Mouse (Mus musculus): ENCODE data around the gene Col8a2. TPM values are rescaled to one million over a fixed set of nuclear protein-coding genes. Genes with fewer than 3 reads are reported as not detected.
A peak's percentile ranks its signal among the peaks of the same experiment; 100 is the strongest.

Gene Col8a2
- 7.7 and 40.4 TPM in 2 replicates for polyA plus RNA-seq (2011; ENCODE audit: insufficient read length, low read depth, missing spikeins)

DNA sequence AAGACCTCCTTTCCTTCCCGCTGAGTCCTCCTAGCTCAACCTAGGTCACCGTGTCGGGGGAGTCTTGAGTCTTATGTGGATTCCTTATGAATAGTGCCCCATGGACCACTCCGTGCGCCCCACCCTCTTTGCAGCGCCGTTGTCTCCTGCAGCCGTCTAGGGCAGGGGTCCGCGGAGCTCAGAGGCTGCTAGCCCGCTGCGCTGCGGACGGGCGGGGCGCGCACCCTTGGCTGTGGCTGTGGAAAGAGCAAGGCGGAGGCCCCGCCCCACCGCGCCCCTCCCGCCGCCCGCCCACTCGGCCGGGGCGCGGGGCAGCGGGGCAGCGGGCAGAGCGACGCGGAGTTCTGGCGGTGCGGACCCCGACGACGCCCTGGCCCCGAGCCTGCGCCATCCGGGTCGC, at the start of gene Col8a2:
Col8a2 (plus strand) TSS at position 302 of the 400 bp plus-strand sequence.
- Histone ChIP-seq H3K4me1 (ENCODE audit: control insufficient read depth, insufficient read depth, low read length) (no peaks in the 10 kb centered on the region), H3K27ac (ENCODE audit: insufficient read depth, low read length) (no peak within 1 kb of the TSS), H3K4me3 (ENCODE audit: insufficient read depth, low read length) (peak within 1 kb of the TSS; percentile 40)
- TF ChIP-seq POLR2A (IDR thresholded peaks at IDR 0.05; ENCODE audit: low read depth, low read length), result no peak

DNA sequence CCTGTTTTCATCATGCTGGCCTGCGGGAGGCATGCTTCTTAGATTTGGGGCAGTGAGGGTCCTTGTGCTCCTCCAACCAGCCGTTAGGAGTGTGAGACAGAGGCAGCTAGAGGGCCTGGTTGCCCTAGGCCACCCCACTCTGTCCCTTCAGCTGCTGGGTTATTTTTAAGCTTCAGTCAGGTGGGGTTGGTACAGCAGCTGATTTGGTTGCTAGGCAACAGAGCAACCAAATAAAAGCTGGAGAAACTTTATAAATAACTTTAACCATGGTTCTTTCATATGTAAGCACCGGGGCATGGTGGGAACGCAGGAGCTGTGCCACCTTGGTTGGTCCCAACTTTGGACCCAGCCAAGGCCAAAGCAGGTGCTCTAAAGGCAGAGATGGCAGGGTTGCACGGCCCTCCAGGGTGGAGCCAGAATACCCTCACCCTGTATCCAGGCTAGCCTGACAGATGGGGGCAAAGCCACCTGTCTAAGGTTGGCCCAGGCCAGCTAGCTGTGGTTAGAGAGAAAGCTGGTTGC, 48.8 kb upstream of the Col8a2 start:
- Histone ChIP-seq H3K4me3 (ENCODE audit: insufficient read depth, low read length) (no peak overlapping the region), H3K4me1 (ENCODE audit: control insufficient read depth, insufficient read depth, low read length) (peaks cover 6% of the 10 kb centered on the region; the same call in 1 of the 2 replicates), H3K27ac (ENCODE audit: insufficient read depth, low read length) (no peak overlapping the region)
- no peak for TF ChIP-seq CTCF (IDR thresholded peaks at IDR 0.05; ENCODE audit: borderline replicate concordance, insufficient read depth, low read length)
- no peak for TF ChIP-seq POLR2A (IDR thresholded peaks at IDR 0.05; ENCODE audit: low read depth, low read length)

DNA sequence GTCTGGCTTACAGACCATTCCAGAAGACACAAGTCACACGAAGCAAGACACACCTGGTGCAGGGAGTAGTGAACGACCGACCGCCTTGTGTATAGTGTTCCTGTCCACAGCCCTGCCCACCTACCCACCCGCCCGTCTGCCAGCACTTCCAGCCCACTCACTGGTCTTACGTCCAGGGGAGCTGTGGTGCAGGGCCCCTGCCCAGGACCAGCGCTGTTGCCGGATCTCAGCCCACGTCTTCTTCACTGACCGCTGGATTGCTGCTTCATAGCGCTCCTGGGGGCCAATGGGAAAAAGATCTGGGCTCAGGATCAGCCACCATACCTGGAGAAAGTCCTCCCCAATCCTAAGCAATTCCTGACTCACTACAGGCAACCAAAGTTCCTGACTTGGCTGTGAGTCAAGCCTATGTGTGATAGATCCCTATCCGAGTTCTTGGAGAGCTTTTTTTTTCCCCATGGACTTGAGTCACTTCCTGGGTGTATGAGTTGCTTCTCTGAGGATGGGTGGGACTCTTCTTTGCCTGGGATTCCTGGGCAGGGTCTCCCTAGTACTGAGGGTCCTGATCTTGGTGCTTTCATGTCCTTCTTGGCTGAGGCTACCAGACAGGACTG, 46.6 kb upstream of the Col8a2 start:
- peaks cover 6% of the 10 kb centered on the region; the same call in 1 of the 2 replicates for H3K4me1 ChIP-seq (ENCODE audit: control insufficient read depth, insufficient read depth, low read length)
- peak overlapping the region; percentile 16; the same call in 1 of the 2 replicates for H3K27ac ChIP-seq (ENCODE audit: insufficient read depth, low read length)
- TF ChIP-seq POLR2A (IDR thresholded peaks at IDR 0.05; ENCODE audit: low read depth, low read length), result no peak
- TF ChIP-seq CTCF (IDR thresholded peaks at IDR 0.05; ENCODE audit: borderline replicate concordance, insufficient read depth, low read length), result no peak
- H3K4me3 ChIP-seq (ENCODE audit: insufficient read depth, low read length), result no peak overlapping the region

DNA sequence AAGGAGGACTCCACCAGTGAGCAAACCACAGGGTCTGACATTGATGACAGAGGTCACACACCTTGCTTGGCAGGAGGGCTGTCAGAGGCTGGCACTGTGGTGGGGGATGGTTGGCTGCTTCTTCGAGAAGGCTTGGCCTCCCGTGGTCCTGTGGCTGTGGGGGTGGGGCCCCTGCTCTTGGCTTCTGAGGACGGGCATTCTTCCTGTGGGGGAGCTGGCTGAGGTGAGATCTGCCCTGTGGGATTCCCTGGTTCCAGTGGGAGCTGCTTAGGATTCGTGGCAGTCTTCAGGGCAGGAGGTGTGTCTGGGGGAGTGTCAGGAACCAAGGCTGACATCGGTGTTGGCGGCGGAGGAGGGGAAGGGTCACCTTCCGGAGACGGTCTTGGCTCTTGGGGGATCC, 44.6 kb upstream of the Col8a2 start:
- Histone ChIP-seq H3K4me3 (ENCODE audit: insufficient read depth, low read length) (no peak overlapping the region), H3K27ac (ENCODE audit: insufficient read depth, low read length) (no peak overlapping the region), H3K4me1 (ENCODE audit: control insufficient read depth, insufficient read depth, low read length) (peaks cover 6% of the 10 kb centered on the region; the same call in 1 of the 2 replicates)
- no peak for TF ChIP-seq POLR2A (IDR thresholded peaks at IDR 0.05; ENCODE audit: low read depth, low read length)
- TF ChIP-seq CTCF (IDR thresholded peaks at IDR 0.05; ENCODE audit: borderline replicate concordance, insufficient read depth, low read length), result no peak

DNA sequence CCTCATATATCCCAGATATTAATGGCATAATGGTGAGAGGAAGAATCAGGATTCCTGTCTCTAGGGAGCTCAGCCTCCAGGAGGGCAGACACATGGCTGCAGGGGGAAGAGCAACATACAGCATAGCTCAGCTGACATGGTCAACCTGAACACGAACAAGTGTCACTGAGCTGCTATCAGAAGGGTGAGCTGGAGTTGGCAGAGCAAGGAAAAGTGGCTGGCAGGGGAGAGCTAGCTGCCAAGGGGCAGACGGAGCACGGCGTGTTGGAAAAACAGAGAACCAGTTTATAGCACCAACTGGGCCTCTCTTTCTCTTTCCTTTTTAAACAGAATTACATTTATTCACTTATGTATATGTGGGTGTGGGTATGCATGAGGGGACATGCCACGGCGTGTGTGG, 44.1 kb upstream of the Col8a2 start:
- H3K27ac ChIP-seq (ENCODE audit: insufficient read depth, low read length), result no peak overlapping the region
- H3K4me3 ChIP-seq (ENCODE audit: insufficient read depth, low read length), result no peak overlapping the region
- no peak for TF ChIP-seq CTCF (IDR thresholded peaks at IDR 0.05; ENCODE audit: borderline replicate concordance, insufficient read depth, low read length)
- no peak for TF ChIP-seq POLR2A (IDR thresholded peaks at IDR 0.05; ENCODE audit: low read depth, low read length)
- H3K4me1 ChIP-seq (ENCODE audit: control insufficient read depth, insufficient read depth, low read length), result peaks cover 7% of the 10 kb centered on the region; the same call in 1 of the 2 replicates

DNA sequence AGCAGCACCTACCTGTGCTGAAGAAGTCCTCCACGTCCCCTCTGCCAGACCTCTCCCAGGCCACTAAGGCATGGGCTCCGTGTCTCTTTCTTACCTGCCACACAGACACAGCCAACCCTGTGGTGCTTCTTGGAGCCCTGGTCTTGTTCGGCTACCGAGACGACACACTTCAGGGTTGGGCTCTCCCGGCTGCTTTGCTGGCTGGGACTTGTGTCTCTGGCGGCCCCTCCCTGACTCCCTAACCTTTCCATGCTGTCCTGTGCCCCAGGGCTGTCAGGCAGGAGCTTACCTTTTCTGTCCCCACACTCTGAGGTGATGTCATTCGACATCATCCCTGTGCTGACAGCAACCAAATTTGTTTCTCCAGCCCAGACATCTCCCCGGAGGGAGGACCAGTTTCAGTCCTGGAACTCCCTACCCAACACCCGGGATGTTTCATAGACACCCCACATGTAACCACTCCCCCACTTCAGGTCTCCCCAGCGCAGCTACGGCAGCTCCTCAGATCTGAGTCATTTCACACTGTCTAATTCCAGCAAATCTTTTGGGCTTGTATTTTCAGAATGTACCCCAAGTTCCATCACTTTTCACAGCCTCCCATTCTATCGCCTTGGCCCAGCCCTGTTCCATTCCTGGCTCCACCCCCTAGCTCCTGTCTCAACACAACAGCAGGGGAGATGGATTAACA, 40.2 kb upstream of the Col8a2 start:
- no peak for TF ChIP-seq CTCF (IDR thresholded peaks at IDR 0.05; ENCODE audit: borderline replicate concordance, insufficient read depth, low read length)
- no peak for TF ChIP-seq POLR2A (IDR thresholded peaks at IDR 0.05; ENCODE audit: low read depth, low read length)
- peaks cover 17% of the 10 kb centered on the region for H3K4me1 ChIP-seq (ENCODE audit: control insufficient read depth, insufficient read depth, low read length)
- no peak overlapping the region for H3K27ac ChIP-seq (ENCODE audit: insufficient read depth, low read length)
- no peak overlapping the region for H3K4me3 ChIP-seq (ENCODE audit: insufficient read depth, low read length)

DNA sequence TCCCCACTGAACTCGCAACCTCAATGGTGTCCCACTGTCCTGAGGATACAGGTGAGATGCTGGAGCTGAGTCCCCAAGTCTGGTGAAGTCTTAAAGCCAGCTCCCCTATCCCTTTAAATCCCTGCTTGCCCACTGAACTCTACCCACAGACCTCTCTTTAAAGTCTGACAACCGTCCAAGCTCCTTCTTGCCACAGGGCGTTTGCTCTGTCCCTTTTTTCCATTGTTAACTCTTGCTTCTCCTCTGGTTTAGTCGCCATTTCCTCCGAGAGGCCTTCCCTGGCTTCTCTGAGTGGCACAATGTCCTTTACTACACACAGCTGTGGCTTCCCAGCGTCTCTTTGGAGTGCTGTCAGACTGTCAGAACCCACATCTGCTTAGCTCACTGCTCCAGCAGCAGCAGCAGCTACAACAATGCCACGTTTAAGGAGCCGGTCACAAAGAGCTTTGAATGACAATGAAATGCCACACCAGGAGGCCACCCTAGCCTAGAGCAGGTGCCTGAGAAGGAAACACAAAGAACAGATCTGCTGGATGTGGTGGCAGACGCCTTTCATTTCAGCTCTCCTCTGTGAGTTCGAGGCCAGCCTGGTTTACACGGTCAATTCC, 38.2 kb upstream of the Col8a2 start:
- Histone ChIP-seq H3K27ac (ENCODE audit: insufficient read depth, low read length) (no peak overlapping the region), H3K4me1 (ENCODE audit: control insufficient read depth, insufficient read depth, low read length) (peaks cover 23% of the 10 kb centered on the region), H3K4me3 (ENCODE audit: insufficient read depth, low read length) (no peak overlapping the region)
- TF ChIP-seq CTCF (IDR thresholded peaks at IDR 0.05; ENCODE audit: borderline replicate concordance, insufficient read depth, low read length) (no peak), POLR2A (IDR thresholded peaks at IDR 0.05; ENCODE audit: low read depth, low read length) (no peak)

DNA sequence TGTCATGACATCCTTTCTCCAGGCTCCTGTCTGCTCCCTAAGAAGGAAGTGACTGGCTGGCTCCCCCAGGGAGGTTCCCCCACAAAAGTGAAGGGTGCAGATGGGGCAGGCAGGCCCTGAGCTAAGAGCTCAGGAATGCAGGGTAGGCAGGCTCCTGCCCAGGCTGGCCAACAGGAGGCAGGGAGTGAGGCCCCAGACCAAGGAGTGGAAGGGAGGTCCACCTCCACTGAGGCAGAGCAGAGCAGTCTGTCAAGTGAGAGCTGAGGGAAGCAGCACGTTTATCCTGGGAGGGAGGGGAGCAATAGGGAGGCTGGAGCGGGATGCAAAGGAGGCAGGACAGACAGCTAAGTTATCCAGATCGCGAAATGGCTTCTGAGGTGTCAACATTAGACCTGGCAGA, 35.9 kb upstream of the Col8a2 start:
- Histone ChIP-seq H3K4me1 (ENCODE audit: control insufficient read depth, insufficient read depth, low read length) (peaks cover 23% of the 10 kb centered on the region), H3K27ac (ENCODE audit: insufficient read depth, low read length) (no peak overlapping the region), H3K4me3 (ENCODE audit: insufficient read depth, low read length) (no peak overlapping the region)
- TF ChIP-seq POLR2A (IDR thresholded peaks at IDR 0.05; ENCODE audit: low read depth, low read length) (no peak), CTCF (IDR thresholded peaks at IDR 0.05; ENCODE audit: borderline replicate concordance, insufficient read depth, low read length) (no peak)

DNA sequence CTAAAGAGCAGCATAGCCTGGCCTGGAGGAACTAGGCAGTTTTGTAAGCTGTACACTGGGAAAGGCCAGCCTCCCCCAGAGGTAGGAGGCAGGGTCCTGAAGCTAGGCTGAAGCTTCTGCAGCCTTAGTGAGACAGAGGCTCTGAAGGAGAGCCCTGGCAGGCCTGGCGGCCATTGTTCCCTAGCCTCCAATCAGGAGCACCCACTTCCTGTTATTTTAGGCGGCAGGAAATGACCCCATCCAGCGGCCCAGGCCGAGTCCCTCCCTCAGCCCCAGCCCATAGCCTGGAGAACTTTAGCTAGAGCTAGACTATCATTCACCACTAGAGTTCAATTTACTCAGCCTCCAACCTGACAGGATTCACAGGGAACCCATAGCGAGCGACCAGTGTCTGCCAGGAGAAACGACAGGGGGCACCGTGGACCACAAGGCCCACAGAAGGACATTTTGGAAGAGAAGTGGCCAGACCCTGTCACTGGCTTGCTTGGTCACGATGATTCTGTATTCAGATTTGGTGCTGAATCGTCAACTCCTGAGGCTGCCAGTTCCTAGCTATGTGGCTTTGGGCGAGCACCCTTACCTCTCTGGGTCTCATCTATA, 34.8 kb upstream of the Col8a2 start:
- TF ChIP-seq POLR2A (IDR thresholded peaks at IDR 0.05; ENCODE audit: low read depth, low read length) (no peak), CTCF (IDR thresholded peaks at IDR 0.05; ENCODE audit: borderline replicate concordance, insufficient read depth, low read length) (no peak)
- no peak overlapping the region for H3K4me3 ChIP-seq (ENCODE audit: insufficient read depth, low read length)
- H3K27ac ChIP-seq (ENCODE audit: insufficient read depth, low read length), result no peak overlapping the region
- peaks cover 23% of the 10 kb centered on the region for H3K4me1 ChIP-seq (ENCODE audit: control insufficient read depth, insufficient read depth, low read length)

All from embryonic fibroblast, embryonic 13.5 days (primary cell).